Mouse (Mus musculus) spleen, adult 2 months (tissue): ENCODE measurements at regions not wholly inside any gene's neighbourhood (a gene's known extent, or its start where the extent isn't known, plus 50 kb on each side); places are given as distances from the start of the nearest gene placed in this dataset.

Experiments used
- CTCF ChIP-seq: fragments of 200-500 bp; IDR thresholded peaks from 2 replicates; pipeline ENCODE4 v1.5.1; 2011; ENCODE audit warnings: mild to moderate bottlenecking, inconsistent platforms; ENCODE audit not compliant: insufficient read depth, insufficient read length, insufficient replicate concordance; ENCODE audit errors: extremely low read depth
- POLR2A ChIP-seq: fragments of 200-500 bp; IDR thresholded peaks from 2 replicates; pipeline ENCODE4 v1.6.1; 2011; ENCODE audit warnings: low read depth, low read length, inconsistent platforms

DNA sequence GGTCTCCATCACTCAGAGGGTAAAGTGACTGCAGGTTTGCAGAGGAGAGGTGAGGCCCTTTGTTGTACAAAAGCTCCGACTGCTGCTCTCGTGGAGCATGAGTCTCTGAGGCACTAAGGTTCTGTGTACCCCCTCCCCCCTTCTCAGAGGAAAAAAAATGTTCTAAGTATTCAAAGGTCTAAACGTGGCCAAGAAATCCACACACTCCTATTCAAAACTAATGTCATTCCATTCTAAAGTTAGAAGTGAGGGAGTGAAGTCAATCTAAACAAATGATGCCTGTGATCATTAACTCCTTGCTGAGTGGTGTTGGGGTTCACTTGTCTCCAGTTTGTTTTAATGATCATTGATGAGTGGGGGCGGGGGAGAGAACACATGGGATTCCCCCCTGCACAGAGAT is 150.6 kb downstream of the Auh start:
- TF ChIP-seq CTCF (no peak), POLR2A (no peak)
